Comparison of ENCODE assay signal across 19 mouse cellular contexts in the genomic region with DNA sequence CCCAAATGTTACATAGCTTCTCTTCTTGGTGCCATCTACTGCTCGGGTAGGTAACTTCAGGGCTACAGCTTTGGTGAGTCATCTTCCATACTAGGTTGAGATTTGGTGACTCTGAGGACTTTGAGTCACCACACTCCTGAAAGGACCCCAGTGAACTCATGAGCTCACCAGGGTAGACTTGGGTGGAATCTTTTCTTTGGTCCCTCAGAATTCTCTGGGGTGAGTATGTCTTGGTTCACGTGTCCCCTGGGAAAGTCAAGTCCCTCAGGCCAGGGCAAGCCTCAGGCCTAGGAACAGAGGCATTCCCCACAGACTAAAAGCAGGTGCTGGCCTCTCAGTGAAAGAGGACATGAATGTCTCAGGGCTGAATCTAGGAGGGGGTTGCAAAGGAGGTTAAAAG. TPM values are rescaled to one million over a fixed set of nuclear protein-coding genes. Genes with fewer than 3 reads are reported as not detected.
A peak's percentile ranks its signal among the peaks of the same experiment; 100 is the strongest.
DNase-seq lines count a peak whose midpoint lies in the region; ATAC-seq and TF ChIP-seq lines count a peak whose summit lies in the region.
"Had no signal": no experiment of that assay in that cellular context is flagged by ENCODE, and none has a peak within 500 bp of the region (broad histone marks: within the 10 kb centered on the region; RNA-seq: fewer than 3 reads in every experiment).

No protein-coding gene starts in this region.

- H3K9ac ChIP-seq in forebrain, embryonic 11.5 days (ENCODE audit: low read length) = no peak overlapping the region
- H3K9ac ChIP-seq in kidney, embryonic 16.5 days (replicated peaks; ENCODE audit: low read length) = peak overlapping the region; percentile 41; the same call in 1 of the 2 replicates
- 0 out of 2 replicates have a peak overlapping the region, but pooled peaks have one; percentile 2 for H3K9ac ChIP-seq in limb, embryonic 14.5 days (ENCODE audit: low read depth, low read length, severe bottlenecking)
- H3K9ac ChIP-seq: hindbrain, embryonic 15.5 days; midbrain, embryonic 12.5 days had no signal

- H3K27me3 ChIP-seq in forebrain, embryonic 10.5 days (ENCODE audit: poor library complexity, severe bottlenecking) = no peaks in the 10 kb centered on the region
- H3K27me3 ChIP-seq in forebrain, embryonic 11.5 days (ENCODE audit: control insufficient read depth, insufficient read depth, low read length) = no peaks in the 10 kb centered on the region
- H3K27me3 ChIP-seq in kidney, embryonic 16.5 days (ENCODE audit: insufficient read depth, low read length) = no peaks in the 10 kb centered on the region
- no peaks in the 10 kb centered on the region for H3K27me3 ChIP-seq in E14TG2a.4 (ENCODE audit: insufficient read depth, low read length)
- H3K27me3 ChIP-seq in limb, embryonic 14.5 days (ENCODE audit: control insufficient read depth, insufficient read depth, low read length) = no peaks in the 10 kb centered on the region
- H3K27me3 ChIP-seq: hindbrain, embryonic 15.5 days; midbrain, embryonic 12.5 days had no signal

- no peak for DNase-seq in forebrain, embryonic 10.5 days (ENCODE audit: extremely low spot score, low spot score)
- no peak for DNase-seq in forebrain, embryonic 11.5 days (ENCODE audit: low spot score)
- DNase-seq in kidney, postnatal 4 days = no peak
- no peak for DNase-seq in limb, embryonic 14.5 days (ENCODE audit: low spot score)
- no peak for DNase-seq in left cerebral cortex, adult 9 months (ENCODE audit: low spot score in 2 of 2)
- no peak for DNase-seq in thymus, adult 18-20 months
- DNase-seq: cerebellum, adult 18-20 months; gastrocnemius, postnatal 10 days; kidney, adult 18-20 months; liver, postnatal 0 days; lung, postnatal 36 days; right cerebral cortex, adult 18-20 months; thymus, postnatal 25 days had no signal

- peaks cover 28% of the 10 kb centered on the region for H3K4me1 ChIP-seq in forebrain, embryonic 10.5 days
- H3K4me1 ChIP-seq in forebrain, embryonic 11.5 days (replicated peaks; ENCODE audit: control insufficient read depth, insufficient read depth, low read length) = peaks cover 7% of the 10 kb centered on the region; the same call in 1 of the 2 replicates
- peaks cover 11% of the 10 kb centered on the region for H3K4me1 ChIP-seq in kidney, embryonic 16.5 days (ENCODE audit: insufficient read depth, low read length)
- H3K4me1 ChIP-seq in E14TG2a.4 (replicated peaks; ENCODE audit: low read depth, low read length) = peaks cover 72% of the 10 kb centered on the region
- peaks cover 22% of the 10 kb centered on the region for H3K4me1 ChIP-seq in limb, embryonic 14.5 days (ENCODE audit: control insufficient read depth, insufficient read depth, low read length)

- peak overlapping the region; percentile 78 for H3K27ac ChIP-seq in forebrain, embryonic 10.5 days
- H3K27ac ChIP-seq in forebrain, embryonic 11.5 days (ENCODE audit: low read depth, low read length) = no peak overlapping the region
- no peak overlapping the region for H3K27ac ChIP-seq in kidney, embryonic 16.5 days (ENCODE audit: low read length)
- no peak overlapping the region for H3K27ac ChIP-seq in limb, embryonic 14.5 days (replicated peaks; ENCODE audit: low read depth, low read length)
- H3K27ac ChIP-seq: hindbrain, embryonic 15.5 days; midbrain, embryonic 12.5 days had no signal

- no peak for ATAC-seq in forebrain, embryonic 11.5 days (replicated peaks; ENCODE audit: low FRiP score)
- no peak for ATAC-seq in kidney, embryonic 16.5 days (ENCODE audit: low FRiP score, low TSS enrichment)
- ATAC-seq in limb, embryonic 14.5 days (ENCODE audit: low FRiP score, low read depth) = no peak
- ATAC-seq: forebrain, embryonic 14.5 days; liver, postnatal 0 days had no signal

- H3K9me3 ChIP-seq in forebrain, embryonic 10.5 days = no peaks in the 10 kb centered on the region
- no peaks in the 10 kb centered on the region for H3K9me3 ChIP-seq in forebrain, embryonic 11.5 days (ENCODE audit: control insufficient read depth, low read length)
- no peaks in the 10 kb centered on the region for H3K9me3 ChIP-seq in kidney, embryonic 16.5 days (ENCODE audit: low read length)
- no peaks in the 10 kb centered on the region for H3K9me3 ChIP-seq in E14TG2a.4 (ENCODE audit: low read length)
- no peaks in the 10 kb centered on the region for H3K9me3 ChIP-seq in limb, embryonic 14.5 days (ENCODE audit: control insufficient read depth, low read length)
- H3K9me3 ChIP-seq: hindbrain, embryonic 15.5 days; midbrain, embryonic 12.5 days had no signal

- TF ChIP-seq CTCF in E14TG2a.4 (conservative IDR thresholded peaks at IDR 0.05; ENCODE audit: low read length) = no peak

- WGBS in forebrain, embryonic 10.5 days = 51% methylated on average over 2 of the region's 2 CpGs
- WGBS in forebrain, embryonic 11.5 days = 67% methylated on average over 2 of the region's 2 CpGs
- WGBS in kidney, embryonic 16.5 days = 71% methylated on average over 2 of the region's 2 CpGs
- 55% methylated on average over 2 of the region's 2 CpGs for WGBS in limb, embryonic 14.5 days

- no peak for TF ChIP-seq POLR2A in limb, embryonic 14.5 days (IDR thresholded peaks at IDR 0.05; ENCODE audit: borderline replicate concordance, extremely low read depth, insufficient read depth, insufficient read length)

- H3K4me2 ChIP-seq in forebrain, embryonic 11.5 days (ENCODE audit: low read depth, low read length, severe bottlenecking) = no peak overlapping the region
- H3K4me2 ChIP-seq in kidney, embryonic 16.5 days (replicated peaks; ENCODE audit: low read depth, low read length) = no peak overlapping the region
- H3K4me2 ChIP-seq in limb, embryonic 14.5 days (replicated peaks; ENCODE audit: low read depth, low read length, severe bottlenecking) = no peak overlapping the region
- H3K4me2 ChIP-seq: hindbrain, embryonic 15.5 days; midbrain, embryonic 12.5 days had no signal

- no peaks in the 10 kb centered on the region for H3K36me3 ChIP-seq in forebrain, embryonic 10.5 days (replicated peaks)
- no peaks in the 10 kb centered on the region for H3K36me3 ChIP-seq in forebrain, embryonic 11.5 days (ENCODE audit: control insufficient read depth, insufficient read depth, low read length)
- H3K36me3 ChIP-seq in kidney, embryonic 16.5 days (ENCODE audit: insufficient read depth, low read length) = no peaks in the 10 kb centered on the region
- no peaks in the 10 kb centered on the region for H3K36me3 ChIP-seq in E14TG2a.4 (ENCODE audit: insufficient read depth, low read length)
- H3K36me3 ChIP-seq in limb, embryonic 14.5 days (ENCODE audit: control insufficient read depth, insufficient read depth, low read length) = no peaks in the 10 kb centered on the region
- H3K36me3 ChIP-seq: hindbrain, embryonic 15.5 days; midbrain, embryonic 12.5 days had no signal

- no peak overlapping the region for H3K4me3 ChIP-seq in forebrain, embryonic 10.5 days
- no peak overlapping the region for H3K4me3 ChIP-seq in forebrain, embryonic 11.5 days (ENCODE audit: low read depth, low read length)
- H3K4me3 ChIP-seq in kidney, embryonic 16.5 days (ENCODE audit: low read length) = no peak overlapping the region
- peak overlapping the region; percentile 62 for H3K4me3 ChIP-seq in E14TG2a.4 (replicated peaks; ENCODE audit: low read length)
- no peak overlapping the region for H3K4me3 ChIP-seq in limb, embryonic 14.5 days (replicated peaks; ENCODE audit: low read length)
- H3K4me3 ChIP-seq: hindbrain, embryonic 15.5 days; midbrain, embryonic 12.5 days; myocyte had no signal

RNA-seq across cellular contexts. Expression of a gene that starts 35.9 kb away (rescaled TPM):
- 338 and 351 TPM in 2 replicates for polyA plus RNA-seq in forebrain, embryonic 10.5 days (2016; fragmentation: Nextera tagmentation; extraction: Ambion mirVana)
- 118 and 135 TPM in 2 replicates for polyA plus RNA-seq in forebrain, embryonic 11.5 days (2014; fragmentation: Nextera tagmentation; extraction: Ambion mirVana)
- polyA plus RNA-seq in kidney, embryonic 16.5 days (2015; fragmentation: Nextera tagmentation; extraction: Ambion mirVana) = 314 TPM in 2 replicates
- polyA plus RNA-seq in limb, embryonic 14.5 days (2012; rRNA removed) = 195 and 213 TPM in 2 replicates
- polyA plus RNA-seq in limb, embryonic 14.5 days (2014; fragmentation: Nextera tagmentation; extraction: Ambion mirVana) = 107 and 123 TPM in 2 replicates

RNA-seq across cellular contexts. Expression of a gene that starts 41.9 kb away (rescaled TPM):
- 23.6 and 24.8 TPM in 2 replicates for polyA plus RNA-seq in forebrain, embryonic 10.5 days (2016; fragmentation: Nextera tagmentation; extraction: Ambion mirVana)
- 26.2 and 26.8 TPM in 2 replicates for polyA plus RNA-seq in forebrain, embryonic 11.5 days (2014; fragmentation: Nextera tagmentation; extraction: Ambion mirVana)
- polyA plus RNA-seq in kidney, embryonic 16.5 days (2015; fragmentation: Nextera tagmentation; extraction: Ambion mirVana) = 48.9 and 52.4 TPM in 2 replicates
- polyA plus RNA-seq in limb, embryonic 14.5 days (2012; rRNA removed) = 105 and 112 TPM in 2 replicates
- 46.1 and 55.6 TPM in 2 replicates for polyA plus RNA-seq in limb, embryonic 14.5 days (2014; fragmentation: Nextera tagmentation; extraction: Ambion mirVana)
